In genomic region chr13:118035598-118035997, GRCm38 (mm10) we compare ENCODE assay signal across 13 mouse cellular contexts.
"Had no signal": no experiment of that assay in that cellular context is flagged by ENCODE, and none has a peak within 500 bp of the region (broad histone marks: within the 10 kb centered on the region; RNA-seq: fewer than 3 reads in every experiment).

No protein-coding gene starts in this region.

- H3K27me3 ChIP-seq: limb, embryonic 13.5 days; liver, embryonic 12.5 days; midbrain, embryonic 12.5 days; neural tube, embryonic 13.5 days had no signal

- H3K9ac ChIP-seq: limb, embryonic 13.5 days; liver, embryonic 12.5 days; midbrain, embryonic 12.5 days; neural tube, embryonic 13.5 days had no signal

- H3K4me3 ChIP-seq: limb, embryonic 13.5 days; liver, embryonic 12.5 days; midbrain, embryonic 12.5 days; neural tube, embryonic 13.5 days had no signal

- DNase-seq: kidney, adult 18-20 months; kidney, postnatal 10 days; left cerebral cortex, postnatal 4 days; retina, postnatal 1 day; right cerebral cortex, postnatal 4 days; spleen, adult 18-20 months; thymus, adult 18-20 months; thymus, postnatal 14 days had no signal

- H3K9me3 ChIP-seq: limb, embryonic 13.5 days; liver, embryonic 12.5 days; midbrain, embryonic 12.5 days; neural tube, embryonic 13.5 days had no signal

- ATAC-seq: liver, embryonic 12.5 days; midbrain, embryonic 16.5 days had no signal

- H3K4me1 ChIP-seq: limb, embryonic 13.5 days; liver, embryonic 12.5 days; midbrain, embryonic 12.5 days; neural tube, embryonic 13.5 days had no signal

- H3K27ac ChIP-seq: limb, embryonic 13.5 days; liver, embryonic 12.5 days; midbrain, embryonic 12.5 days; neural tube, embryonic 13.5 days had no signal

- H3K36me3 ChIP-seq: limb, embryonic 13.5 days; liver, embryonic 12.5 days; midbrain, embryonic 12.5 days; neural tube, embryonic 13.5 days had no signal

- H3K4me2 ChIP-seq: limb, embryonic 13.5 days; liver, embryonic 12.5 days; midbrain, embryonic 12.5 days; neural tube, embryonic 13.5 days had no signal
